Mouse (Mus musculus): Measurements from ENCODE around the gene Gtsf1l.

Gtsf1l gene

GRCm38 (mm10) chr2:163051691-163052090, 36.0 kb downstream of the Gtsf1l start:
- DNase-seq (ENCODE audit: low spot score): no peak

GRCm38 (mm10) chr2:163049116-163049515, 38.5 kb downstream of the Gtsf1l start:
- no peak for DNase-seq (ENCODE audit: low spot score)

GRCm38 (mm10) chr2:163048125-163048524, 39.5 kb downstream of the Gtsf1l start:
- peak; percentile 80 for DNase-seq (ENCODE audit: low spot score)

DNA sequence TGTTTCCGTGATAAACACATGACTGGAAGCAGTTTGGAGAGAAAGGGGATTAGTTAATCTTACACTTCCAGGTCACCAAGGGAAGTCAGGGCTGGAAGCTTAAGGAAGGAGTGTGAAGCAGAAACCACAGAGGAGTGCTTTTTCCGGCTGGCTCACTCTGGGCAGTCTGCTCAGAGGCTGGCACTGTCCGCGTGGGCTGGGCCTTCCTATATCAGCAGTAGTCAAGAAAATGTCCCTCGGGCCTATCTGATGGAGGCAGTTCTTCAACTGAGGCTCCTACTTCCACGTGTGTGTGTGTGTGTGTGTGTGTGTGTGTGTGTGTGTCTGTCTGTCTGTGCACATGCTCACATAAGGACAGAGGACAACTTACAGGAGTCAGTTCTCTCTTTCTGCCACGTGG, 47.7 kb downstream of the Gtsf1l start:
- DNase-seq (ENCODE audit: low spot score): no peak
